Mouse (Mus musculus) gonadal fat pad, adult 2 months (tissue): ENCODE data around the gene Rxylt1. TPM values are rescaled to one million over a fixed set of nuclear protein-coding genes. Genes with fewer than 3 reads are reported as not detected.

Experiments
- DNase-seq: peaks from one replicate; pipeline ENCODE4 v3.0.0-alpha.2; 2012; ENCODE audit warnings: low read depth
- polyA plus RNA-seq: library from polyadenylated mRNA; depleted of rRNA; stranded (reverse); fragments of >200 nt; gene quantifications from 2 replicates; pipeline ENCODE4 v1.2.3, GENCODE M21; 2012; rRNA removed

The Rxylt1 gene
- polyA plus RNA-seq = 8.3 and 8.5 TPM in 2 replicates

DNA sequence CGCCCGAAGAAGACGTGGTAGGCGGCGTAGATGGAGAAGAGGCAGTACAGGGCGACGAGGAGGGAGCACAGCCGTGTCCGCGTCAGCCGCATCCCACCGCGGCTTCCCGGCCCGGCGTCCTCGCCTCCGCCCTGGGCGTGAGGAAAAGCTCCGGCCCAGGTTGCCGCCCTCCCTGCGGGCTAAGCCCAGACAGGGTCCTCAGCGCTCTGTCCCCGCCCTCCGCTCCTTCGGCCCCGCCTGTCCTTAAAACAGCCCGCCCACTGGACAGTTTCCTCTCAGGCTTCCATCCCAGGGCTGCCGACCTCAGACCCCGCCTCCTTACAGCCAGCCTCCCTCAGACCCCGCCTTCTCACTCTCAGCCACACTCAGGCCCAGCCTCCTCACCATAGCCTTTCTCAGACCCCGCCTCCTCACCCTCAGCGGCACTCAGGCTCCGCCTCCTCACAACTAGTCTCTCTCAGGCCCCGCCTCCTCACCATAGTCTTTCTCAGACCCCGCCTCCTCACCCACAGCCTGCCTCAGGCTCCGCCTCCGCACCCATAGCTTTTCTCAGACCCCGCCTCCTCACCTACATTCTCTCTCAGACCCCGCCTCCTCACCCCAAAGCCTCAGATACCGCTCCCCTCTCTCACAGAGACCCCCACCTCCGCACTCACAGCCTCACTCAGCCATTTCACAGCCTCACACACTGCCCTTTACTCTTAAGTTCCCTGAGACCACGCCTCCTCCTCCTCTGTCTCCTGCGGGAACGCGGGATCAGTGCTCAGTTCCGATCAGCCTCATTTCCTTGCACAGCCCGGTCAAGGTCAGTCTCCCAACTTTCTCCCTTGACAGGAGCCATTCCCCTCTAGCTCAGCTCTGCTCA is at the start of gene Rxylt1:
TSS of gene Rxylt1 (minus strand) at position 392 of the 865 bp plus-strand sequence.
- peak; percentile 75 for DNase-seq

GRCm38 (mm10) chr10:122121290-122121970 is 24.3 kb upstream of the Rxylt1 start:
- DNase-seq = no peak

GRCm38 (mm10) chr10:122120500-122121289 is 23.5 kb upstream of the Rxylt1 start:
- no peak for DNase-seq

GRCm38 (mm10) chr10:122119451-122119850 is 22.3 kb upstream of the Rxylt1 start:
- no peak for DNase-seq

DNA sequence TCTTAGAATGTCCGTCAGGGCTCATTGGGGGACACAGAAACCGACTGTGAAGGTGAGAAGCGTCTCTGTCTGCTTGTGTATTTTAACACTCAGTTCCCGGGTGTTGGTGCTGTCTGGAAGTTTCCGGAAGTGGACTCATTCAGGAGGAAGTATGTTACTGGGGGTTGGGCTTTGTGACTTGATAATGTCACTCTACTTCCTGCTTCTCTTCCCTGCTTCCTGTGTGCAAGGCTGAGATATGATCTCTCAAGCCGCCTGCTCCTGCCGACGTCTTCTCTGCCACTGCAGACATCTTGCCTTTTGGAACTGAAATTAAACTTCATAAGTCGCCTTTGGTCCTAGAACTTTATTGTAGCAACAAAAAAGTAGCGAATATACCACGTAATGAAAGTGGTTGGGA is 19.5 kb upstream of the Rxylt1 start:
- DNase-seq = no peak

- no peak for DNase-seq
Observed at GRCm38 (mm10) chr10:122106633-122107028, 9.5 kb upstream of the Rxylt1 start.

- no peak for DNase-seq
Observed at GRCm38 (mm10) chr10:122105889-122106632, 8.9 kb upstream of the Rxylt1 start.

- no peak for DNase-seq
Observed at GRCm38 (mm10) chr10:122105407-122105806, 8.2 kb upstream of the Rxylt1 start.

GRCm38 (mm10) chr10:122102675-122103074 is 5.5 kb upstream of the Rxylt1 start:
- no peak for DNase-seq

DNA sequence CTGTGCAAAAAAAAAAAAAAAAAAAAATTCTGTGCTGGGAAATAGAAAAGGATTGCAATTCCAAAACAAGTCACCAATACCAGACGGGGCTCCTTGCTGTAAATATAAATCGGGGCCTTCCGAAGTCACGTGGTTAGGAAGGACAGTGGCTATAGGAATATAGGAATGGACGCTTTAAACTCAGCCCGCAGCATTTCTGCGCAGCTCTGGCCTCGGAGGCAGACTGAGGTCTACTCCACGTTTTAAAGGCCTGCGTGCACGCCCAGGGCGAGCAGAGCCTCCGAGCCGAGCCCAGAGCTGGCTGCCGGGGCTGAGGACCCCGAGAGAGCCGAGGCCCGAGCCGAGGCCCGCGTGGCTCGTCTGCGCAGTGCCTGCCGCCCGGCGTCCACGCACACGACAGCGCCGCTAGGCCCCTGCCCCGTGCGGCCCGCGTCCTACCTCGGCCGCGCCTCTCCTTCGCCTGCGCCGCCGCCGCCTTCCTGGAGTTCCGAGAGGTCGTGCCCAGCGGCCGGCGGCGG is 650 bp downstream of the Rxylt1 start:
- no peak for DNase-seq

- DNase-seq = no peak
Observed at GRCm38 (mm10) chr10:122090472-122090871, 6.7 kb downstream of the Rxylt1 start.

GRCm38 (mm10) chr10:122081352-122081751 is 15.8 kb downstream of the Rxylt1 start:
- DNase-seq = no peak

GRCm38 (mm10) chr10:122069153-122069552 is 28.0 kb downstream of the Rxylt1 start:
- no peak for DNase-seq

GRCm38 (mm10) chr10:122055826-122056225 is 41.3 kb downstream of the Rxylt1 start:
- no peak for DNase-seq

- DNase-seq = no peak
Observed at GRCm38 (mm10) chr10:122054535-122054934, 42.6 kb downstream of the Rxylt1 start.

DNA sequence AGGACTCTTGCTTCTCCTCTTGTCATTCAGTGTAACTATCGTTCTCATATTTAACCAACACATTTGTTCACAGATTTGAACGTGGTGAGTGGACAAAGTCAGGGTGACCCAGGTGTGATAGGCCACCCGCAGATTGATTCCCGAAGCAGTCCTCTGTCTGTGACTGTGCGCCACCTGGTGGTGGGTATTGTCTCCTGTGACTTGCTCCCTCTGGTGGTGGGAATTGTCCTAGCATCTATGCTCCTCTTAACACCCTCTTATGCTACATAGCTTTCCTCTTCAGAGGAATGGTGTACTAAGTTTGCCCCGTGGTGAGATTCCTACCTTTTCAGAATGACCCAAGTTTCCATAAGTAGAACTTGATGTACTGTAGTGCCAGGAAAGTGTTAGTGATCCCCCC is 45.3 kb downstream of the Rxylt1 start:
- DNase-seq = no peak

- no peak for DNase-seq
Observed at GRCm38 (mm10) chr10:122047727-122048365, 49.3 kb downstream of the Rxylt1 start.

- DNase-seq = no peak
Observed at GRCm38 (mm10) chr10:122046904-122047726, 50.1 kb downstream of the Rxylt1 start, which contains the start of gene Srgap1. TSS of gene Srgap1 (minus strand) at chr10:122047315.

- no peak for DNase-seq
Observed at GRCm38 (mm10) chr10:122046511-122046903, 50.7 kb downstream of the Rxylt1 start.

GRCm38 (mm10) chr10:122045946-122046345 is 51.2 kb downstream of the Rxylt1 start:
- DNase-seq = no peak
